Mouse (Mus musculus) forebrain, embryonic 16.5 days (tissue): ENCODE measurements at regions not wholly inside any gene's neighbourhood (a gene's known extent, or its start where the extent isn't known, plus 50 kb on each side); places are given as distances from the start of the nearest gene placed in this dataset.

Experiments used
- ATAC-seq: fragments of 200-750 bp; cut with Nextera tagmentation; 2 replicates; pipeline ENCODE4 v1.8.0; 2017; ENCODE audit warnings: mild to moderate bottlenecking, moderate library complexity
- H3K27ac ChIP-seq: fragments of 300-500 bp; sonication (generic); 2 replicates; pipeline ENCODE4 v1.5.1; 2014; ENCODE audit warnings: low read length, control low read depth
- H3K27me3 ChIP-seq: fragments of 300-500 bp; sonication (generic); replicated peaks from 2 replicates; pipeline ENCODE4 v1.6.1; 2014; ENCODE audit warnings: low read length; ENCODE audit not compliant: control insufficient read depth, insufficient read depth
- H3K36me3 ChIP-seq: fragments of 300-500 bp; sonication (generic); 2 replicates; pipeline ENCODE4 v1.6.1; 2014; ENCODE audit not compliant: control insufficient read depth, insufficient read depth
- H3K4me1 ChIP-seq: fragments of 300-500 bp; sonication (generic); replicated peaks from 2 replicates; pipeline ENCODE4 v1.6.1; 2014; ENCODE audit warnings: low read length; ENCODE audit not compliant: control insufficient read depth, insufficient read depth
- H3K4me2 ChIP-seq: fragments of 300-500 bp; sonication (generic); 2 replicates; pipeline ENCODE4 v1.6.1; 2014; ENCODE audit warnings: mild to moderate bottlenecking, low read length, control low read depth
- H3K4me3 ChIP-seq: fragments of 300-500 bp; sonication (generic); replicated peaks from 2 replicates; pipeline ENCODE4 v1.5.1; 2014; ENCODE audit warnings: mild to moderate bottlenecking, low read length, control low read depth
- H3K9ac ChIP-seq: fragments of 300-500 bp; sonication (generic); replicated peaks from 2 replicates; pipeline ENCODE4 v1.6.1; 2014; ENCODE audit warnings: low read depth, low read length, control low read depth
- H3K9me3 ChIP-seq: fragments of 300-500 bp; sonication (generic); 2 replicates; pipeline ENCODE4 v1.6.1; 2016; ENCODE audit warnings: low read length; ENCODE audit not compliant: control insufficient read depth
- WGBS: fragments of 180-500 bp; shearing (Covaris S2); extraction: QIAGEN DNeasy Blood & Tissue Kit; methylation state at CpG from one replicate; pipeline ENCODE4 v1.1.7; 2014; 5-methylcytosine and 5-hydroxymethylcytosine counted together

- Histone ChIP-seq H3K36me3 (no peaks in the 10 kb centered on the region), H3K9me3 (no peaks in the 10 kb centered on the region), H3K27me3 (no peaks in the 10 kb centered on the region), H3K9ac (no peak overlapping the region), H3K27ac (no peak overlapping the region), H3K4me1 (peaks cover 2% of the 10 kb centered on the region; the same call in 1 of the 2 replicates), H3K4me3 (no peak overlapping the region), H3K4me2 (no peak overlapping the region)
- no peak for ATAC-seq
- WGBS, result 91% methylated on average over 4 of the region's 4 CpGs
These were observed 195.5 kb downstream of the Insig2 start for GRCm38 (mm10) chr1:121136846-121137245.

GRCm38 (mm10) chr1:121144981-121145380, 187.4 kb downstream of the Insig2 start:
- Histone ChIP-seq H3K4me3 (no peak overlapping the region), H3K27me3 (no peaks in the 10 kb centered on the region), H3K4me1 (no peaks in the 10 kb centered on the region), H3K36me3 (no peaks in the 10 kb centered on the region), H3K27ac (no peak overlapping the region), H3K4me2 (no peak overlapping the region), H3K9ac (no peak overlapping the region), H3K9me3 (peaks cover 3% of the 10 kb centered on the region; the same call in 1 of the 2 replicates)
- 90% methylated on average over 1 of the region's 1 CpGs for WGBS
- ATAC-seq, result no peak

GRCm38 (mm10) chr1:121153476-121153875, 178.9 kb downstream of the Insig2 start:
- H3K9me3 ChIP-seq, result peaks cover 3% of the 10 kb centered on the region; the same call in 1 of the 2 replicates
- H3K9ac ChIP-seq, result no peak overlapping the region
- peaks cover 33% of the 10 kb centered on the region for H3K27me3 ChIP-seq
- no peaks in the 10 kb centered on the region; the same call in 1 of the 2 replicates for H3K4me1 ChIP-seq
- H3K4me3 ChIP-seq, result no peak overlapping the region
- no peak for ATAC-seq
- no peak overlapping the region for H3K27ac ChIP-seq
- no peak overlapping the region for H3K4me2 ChIP-seq
- no peaks in the 10 kb centered on the region for H3K36me3 ChIP-seq
- WGBS, result 75% methylated on average over 5 of the region's 5 CpGs

- Histone ChIP-seq H3K36me3 (no peaks in the 10 kb centered on the region), H3K9ac (no peak overlapping the region), H3K4me1 (no peaks in the 10 kb centered on the region; the same call in 1 of the 2 replicates), H3K27me3 (peaks cover 33% of the 10 kb centered on the region), H3K4me2 (no peak overlapping the region), H3K27ac (no peak overlapping the region), H3K4me3 (no peak overlapping the region), H3K9me3 (no peaks in the 10 kb centered on the region)
- no peak for ATAC-seq
- 7% methylated on average over 8 of the region's 8 CpGs for whole genome bisulfite sequencing
These were observed 177.8 kb downstream of the Insig2 start for GRCm38 (mm10) chr1:121154616-121155015.

- WGBS, result 1% methylated on average over 3 of the region's 3 CpGs
These were observed 163.7 kb downstream of the Insig2 start for GRCm38 (mm10) chr1:121168651-121169050.

GRCm38 (mm10) chr1:121176541-121176940, 155.8 kb downstream of the Insig2 start:
- Histone ChIP-seq H3K36me3 (no peaks in the 10 kb centered on the region), H3K9ac (no peak overlapping the region), H3K27ac (no peak overlapping the region), H3K4me1 (peaks cover 11% of the 10 kb centered on the region), H3K4me2 (no peak overlapping the region), H3K27me3 (peaks cover 63% of the 10 kb centered on the region), H3K4me3 (no peak overlapping the region), H3K9me3 (no peaks in the 10 kb centered on the region)
- WGBS, result 2% methylated on average over 3 of the region's 3 CpGs
- no peak for ATAC-seq

More at GRCm38 (mm10) chr1:121168651-121169050, 163.7 kb downstream of the Insig2 start:
- no peaks in the 10 kb centered on the region for H3K9me3 ChIP-seq
- peaks cover 50% of the 10 kb centered on the region for H3K27me3 ChIP-seq
- ATAC-seq, result no peak
- no peaks in the 10 kb centered on the region for H3K4me1 ChIP-seq
- H3K4me2 ChIP-seq, result no peak overlapping the region
- no peaks in the 10 kb centered on the region for H3K36me3 ChIP-seq
- no peak overlapping the region for H3K9ac ChIP-seq
- no peak overlapping the region for H3K4me3 ChIP-seq
- H3K27ac ChIP-seq, result no peak overlapping the region

GRCm38 (mm10) chr1:121177136-121177907, 155.1 kb downstream of the Insig2 start:
- peak overlapping the region; percentile 14 for H3K4me3 ChIP-seq
- no peak overlapping the region for H3K27ac ChIP-seq
- H3K27me3 ChIP-seq, result peaks cover 63% of the 10 kb centered on the region
- H3K9ac ChIP-seq, result no peak overlapping the region
- peak; percentile 15; the same call in 1 of the 2 replicates for ATAC-seq
- whole genome bisulfite sequencing, result 5% methylated on average over 22 of the region's 22 CpGs
- no peaks in the 10 kb centered on the region for H3K9me3 ChIP-seq
- H3K4me2 ChIP-seq, result peak overlapping the region; percentile 22; the same call in 1 of the 2 replicates
- H3K4me1 ChIP-seq, result peaks cover 11% of the 10 kb centered on the region
- no peaks in the 10 kb centered on the region for H3K36me3 ChIP-seq

- Histone ChIP-seq H3K27me3 (peaks cover 64% of the 10 kb centered on the region), H3K4me3 (peak overlapping the region; percentile 14), H3K27ac (no peak overlapping the region), H3K36me3 (no peaks in the 10 kb centered on the region), H3K9ac (no peak overlapping the region), H3K4me1 (peaks cover 11% of the 10 kb centered on the region), H3K9me3 (no peaks in the 10 kb centered on the region), H3K4me2 (peak overlapping the region; percentile 22)
- peak; percentile 24 for ATAC-seq
- WGBS, result under 1% methylated on average over 31 of the region's 31 CpGs
These were observed 154.5 kb downstream of the Insig2 start for GRCm38 (mm10) chr1:121177908-121178311.

- 2% methylated on average over 17 of the region's 17 CpGs for WGBS
- no peaks in the 10 kb centered on the region for H3K9me3 ChIP-seq
- ATAC-seq, result no peak
- no peaks in the 10 kb centered on the region for H3K36me3 ChIP-seq
- H3K27me3 ChIP-seq, result peaks cover 61% of the 10 kb centered on the region
- no peak overlapping the region for H3K4me2 ChIP-seq
- no peak overlapping the region for H3K4me3 ChIP-seq
- no peak overlapping the region for H3K27ac ChIP-seq
- H3K4me1 ChIP-seq, result peaks cover 11% of the 10 kb centered on the region
- H3K9ac ChIP-seq, result no peak overlapping the region
These were observed 153.7 kb downstream of the Insig2 start for GRCm38 (mm10) chr1:121178611-121179245.
